Mouse (Mus musculus): ENCODE data around the gene Slc15a1.

Gene Slc15a1

DNA sequence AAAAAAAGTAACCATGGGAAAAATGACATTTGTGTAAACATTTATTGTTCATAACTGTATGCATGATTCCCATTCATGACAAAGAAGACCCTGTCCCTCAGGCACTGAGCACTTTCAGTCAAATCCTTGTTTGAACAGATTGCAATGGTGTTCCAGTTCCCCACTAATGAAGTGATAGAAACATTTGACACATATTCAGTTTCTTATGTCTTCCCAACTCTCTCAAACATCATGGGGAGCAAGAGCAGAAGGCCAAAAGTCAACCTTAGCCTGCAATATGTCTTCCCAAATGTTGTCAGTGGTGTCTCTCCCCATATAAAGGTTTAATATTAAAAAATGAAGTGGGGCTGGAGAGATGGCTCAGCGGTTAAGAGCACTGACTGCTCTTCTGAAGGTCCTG is 19.3 kb downstream of the Slc15a1 start:
- DNase-seq, result no peak

DNA sequence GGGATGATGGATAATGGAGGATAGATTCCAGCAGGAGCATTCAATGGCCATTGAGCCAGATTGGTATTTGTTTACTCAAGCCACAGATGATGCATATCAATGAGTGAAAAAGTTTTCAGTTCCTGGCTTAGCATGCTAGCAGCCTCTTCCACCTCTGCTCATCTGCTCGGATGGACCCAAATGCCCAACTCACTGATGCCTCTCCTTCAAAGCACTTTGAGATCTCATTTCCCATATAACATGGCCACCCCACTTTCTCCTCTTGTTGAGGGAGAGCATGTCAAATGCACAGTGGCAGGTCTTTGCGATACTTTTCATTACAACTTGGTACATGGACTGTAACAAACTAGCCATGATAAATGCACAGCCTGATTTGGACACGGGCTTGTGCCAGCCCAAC is 20.6 kb downstream of the Slc15a1 start:
- DNase-seq, result no peak

- DNase-seq, result no peak
Observed at GRCm38 (mm10) chr14:121482181-121482580, 22.9 kb downstream of the Slc15a1 start.

GRCm38 (mm10) chr14:121481591-121481990 is 23.5 kb downstream of the Slc15a1 start:
- DNase-seq, result no peak

DNA sequence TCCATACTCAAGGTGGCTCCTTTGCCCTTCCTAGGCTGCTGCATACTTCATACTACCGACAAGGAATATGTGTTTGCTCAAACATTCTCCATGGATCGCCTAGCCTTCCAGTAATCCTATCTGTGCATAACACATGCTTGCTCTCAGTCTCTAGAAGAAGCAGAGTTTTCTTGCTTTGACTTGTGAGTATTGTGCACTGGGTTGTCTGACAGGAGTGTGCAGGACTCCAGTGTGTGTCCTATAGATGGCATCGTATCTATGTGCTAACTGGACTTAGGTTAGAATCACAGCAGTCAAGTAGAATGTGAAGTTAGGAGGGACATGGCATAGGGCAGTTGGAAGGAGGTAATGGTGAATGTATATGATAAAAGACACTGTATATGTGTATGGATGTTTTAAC is 26.0 kb downstream of the Slc15a1 start:
- DNase-seq, result no peak

DNA sequence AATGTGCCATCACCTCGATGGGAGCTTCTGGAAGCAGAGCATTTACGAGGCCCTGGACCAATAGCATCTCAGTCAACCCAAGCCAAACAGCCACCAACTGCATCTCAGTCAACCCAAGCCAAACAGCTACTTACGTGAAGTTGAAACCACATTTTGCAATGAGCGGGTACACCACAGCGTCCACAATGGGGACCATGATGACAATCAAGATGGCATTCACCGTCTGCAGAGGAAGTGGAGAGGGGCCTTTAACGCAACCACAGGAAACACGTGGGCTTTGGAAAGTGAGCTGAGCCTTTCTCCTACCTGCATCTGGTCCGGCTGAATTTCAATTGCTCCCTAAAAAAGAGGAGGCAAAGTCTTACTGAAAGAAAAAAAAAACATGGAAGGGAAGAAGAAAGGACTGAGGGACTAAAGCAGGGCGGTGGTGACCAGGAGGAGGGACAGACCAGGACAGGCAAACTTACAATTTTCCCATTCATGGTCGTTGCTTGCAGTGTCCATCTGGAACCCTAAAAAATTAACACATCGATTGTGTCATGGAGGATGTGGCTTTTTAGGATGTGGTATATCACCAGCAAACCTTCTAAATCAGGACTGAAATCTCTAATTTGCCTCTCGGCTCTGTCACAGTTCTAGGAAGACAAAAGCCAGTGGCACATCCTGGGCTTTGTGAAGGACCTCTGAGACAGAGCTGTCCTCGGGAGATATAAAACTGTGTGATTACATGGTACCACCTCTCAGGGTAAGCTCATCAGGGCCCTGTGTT is 26.9 kb downstream of the Slc15a1 start:
- no peak for DNase-seq

GRCm38 (mm10) chr14:121473869-121474268 is 31.2 kb downstream of the Slc15a1 start:
- no peak for DNase-seq

GRCm38 (mm10) chr14:121471545-121472121 is 33.4 kb downstream of the Slc15a1 start:
- no peak for DNase-seq

DNA sequence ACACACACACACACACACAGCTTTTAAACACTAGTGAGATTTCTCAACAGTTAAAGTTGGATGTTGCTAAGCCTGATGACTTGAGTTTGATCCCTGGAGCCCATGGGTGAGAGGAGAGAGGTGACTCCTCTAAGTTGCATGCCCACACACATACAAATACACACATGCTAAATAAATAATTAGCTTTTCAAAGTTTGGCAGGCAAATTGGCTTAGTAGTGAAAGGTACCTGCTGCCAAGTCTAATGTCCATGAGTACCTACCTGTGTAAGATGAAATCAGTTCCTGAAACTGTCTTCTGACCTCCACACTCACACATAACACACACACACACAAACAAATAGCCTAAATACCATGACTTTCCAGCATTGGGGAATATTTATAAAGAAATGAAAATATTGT is 35.5 kb downstream of the Slc15a1 start:
- no peak for DNase-seq

DNA sequence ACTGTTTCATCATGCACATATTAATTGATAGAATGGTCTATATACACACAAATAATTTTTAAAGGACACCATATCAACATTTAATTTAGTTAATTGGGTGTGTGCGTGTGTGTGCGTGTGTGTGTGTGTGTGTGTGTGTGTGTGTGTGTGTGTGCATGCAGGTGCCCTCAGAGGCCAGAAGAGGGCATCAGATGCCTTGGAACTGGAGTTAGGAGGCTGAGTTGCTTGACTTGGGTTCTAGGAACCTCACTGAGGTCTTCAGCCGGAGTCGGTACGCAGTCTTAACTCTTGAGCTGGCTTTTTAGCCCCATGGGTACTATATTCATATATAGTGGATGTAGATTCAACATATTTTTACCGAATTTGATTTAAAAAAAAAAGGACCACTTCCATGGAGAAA is 37.4 kb downstream of the Slc15a1 start:
- no peak for DNase-seq

- DNase-seq, result no peak
Observed at GRCm38 (mm10) chr14:121466501-121466900, 38.6 kb downstream of the Slc15a1 start.

DNA sequence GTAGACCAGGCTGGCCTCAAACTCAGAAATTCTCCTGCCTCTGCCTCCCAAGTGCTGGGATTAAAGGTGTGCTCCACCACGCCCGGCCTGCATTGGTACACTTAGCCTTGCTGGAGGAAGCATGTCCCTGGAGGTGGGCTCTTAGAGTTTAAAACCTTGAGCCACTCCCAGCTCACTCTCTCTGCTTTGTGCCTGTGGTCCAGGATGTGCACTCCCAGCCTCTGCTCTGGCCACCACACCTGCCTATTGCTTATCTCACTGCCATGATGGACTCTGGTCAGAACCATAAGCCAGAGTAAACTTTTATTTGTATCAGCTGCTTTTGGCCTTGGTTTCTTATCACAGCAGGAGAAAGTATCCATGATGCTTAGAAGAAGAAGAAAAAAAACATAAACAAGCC is 40.7 kb downstream of the Slc15a1 start:
- no peak for DNase-seq

GRCm38 (mm10) chr14:121462756-121463155 is 42.3 kb downstream of the Slc15a1 start:
- no peak for DNase-seq

DNA sequence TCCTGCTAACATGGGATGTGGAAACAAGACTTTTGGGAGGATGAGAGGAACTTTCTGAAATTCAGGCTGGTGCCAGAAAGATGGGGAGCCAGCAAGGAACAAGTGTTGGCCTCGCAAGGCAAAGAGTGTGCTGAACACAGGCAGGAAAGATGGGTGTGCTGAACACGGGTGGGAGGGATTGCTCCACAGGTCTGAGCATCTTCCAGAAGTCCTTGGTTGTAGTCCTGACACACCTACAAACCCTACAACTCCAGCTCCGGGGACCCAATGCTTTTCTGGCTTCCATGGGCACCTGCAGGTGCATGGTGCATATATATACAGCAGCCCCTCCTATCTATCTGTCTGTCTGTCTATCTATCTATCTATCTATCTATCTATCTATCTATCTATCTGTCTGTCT is 44.1 kb downstream of the Slc15a1 start:
- DNase-seq, result no peak

- DNase-seq, result no peak
Observed at GRCm38 (mm10) chr14:121458521-121458920, 46.5 kb downstream of the Slc15a1 start.

DNA sequence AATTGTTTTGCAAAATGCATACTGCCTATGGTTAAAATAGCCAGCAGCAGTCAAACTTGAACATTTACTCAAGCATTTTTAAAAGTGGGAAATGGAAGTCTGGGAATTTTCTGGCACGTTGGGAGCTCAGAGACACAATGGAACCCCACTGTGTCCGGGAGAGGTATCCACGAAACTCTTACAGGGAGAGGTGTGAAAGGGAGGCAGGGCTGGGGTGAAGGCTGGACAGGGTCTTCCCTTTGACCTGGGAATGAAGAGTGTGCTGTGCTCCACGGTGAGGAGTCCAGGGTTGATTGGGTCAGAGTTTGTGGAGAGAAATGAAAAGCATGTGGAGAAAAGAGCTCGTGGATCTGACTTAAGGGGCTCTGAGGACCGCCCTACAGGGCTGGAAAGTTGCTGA is 47.5 kb downstream of the Slc15a1 start:
- no peak for DNase-seq

- DNase-seq, result no peak
Observed at GRCm38 (mm10) chr14:121456416-121457285, 48.4 kb downstream of the Slc15a1 start.

DNA sequence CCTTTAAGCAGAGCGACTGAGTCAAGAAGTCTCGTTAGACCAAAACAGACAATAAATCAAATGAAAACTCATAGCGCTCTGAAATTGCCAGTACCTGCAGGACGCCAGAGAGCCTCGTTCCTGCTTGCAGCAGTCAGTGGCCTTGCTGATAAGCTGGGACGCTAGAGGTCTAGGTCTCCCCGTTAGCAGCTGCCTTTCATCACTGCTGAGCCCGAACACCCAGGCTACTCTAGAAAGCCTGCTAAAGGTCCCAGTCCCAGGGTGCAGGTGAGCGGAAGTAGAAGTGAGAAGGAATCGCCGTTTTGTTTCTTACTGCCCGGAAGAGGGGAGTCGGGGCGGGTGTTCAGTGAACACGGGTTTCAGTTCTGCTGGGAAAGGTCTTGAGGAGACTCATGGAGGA is 49.1 kb downstream of the Slc15a1 start:
- no peak for DNase-seq

DNA sequence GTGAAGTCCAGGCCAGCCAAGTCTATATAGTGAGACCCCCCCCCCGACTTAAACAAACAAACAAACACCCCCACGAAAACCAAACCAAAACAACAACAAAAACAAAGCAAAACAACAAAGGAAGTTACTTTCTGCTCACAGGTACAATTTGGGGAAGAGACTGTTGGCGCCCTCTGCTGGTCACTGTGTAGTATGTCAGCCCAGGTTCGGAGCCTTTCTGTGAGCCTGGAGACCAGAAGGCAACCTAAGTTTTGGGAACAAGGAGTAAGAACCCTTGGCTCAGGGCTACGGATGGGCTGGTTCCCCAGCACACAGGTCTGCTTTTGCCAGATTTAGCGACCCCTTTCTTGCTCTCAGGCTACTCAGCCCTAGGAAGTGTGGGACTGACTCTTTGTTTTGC is 49.5 kb downstream of the Slc15a1 start:
- peak; percentile 78 for DNase-seq

DNA sequence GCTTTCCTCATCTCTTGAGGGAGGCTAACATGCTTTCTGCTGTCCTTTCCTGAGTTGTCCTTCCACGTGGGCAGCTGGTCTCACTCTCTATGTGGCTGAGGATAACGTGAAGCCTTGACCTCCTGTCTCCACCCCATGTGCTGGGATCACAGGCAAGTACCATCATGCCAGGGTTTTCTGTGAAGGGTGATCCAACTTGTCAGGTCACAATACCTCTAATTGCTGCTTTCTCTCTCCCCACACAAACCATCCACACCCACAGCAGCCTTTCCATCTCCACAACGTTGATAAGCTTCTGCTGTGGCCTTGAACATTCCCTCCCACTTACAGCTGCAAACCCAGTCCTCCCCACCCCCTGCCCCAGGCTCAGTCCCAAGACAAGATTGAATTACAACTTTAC is 51.9 kb downstream of the Slc15a1 start:
- DNase-seq, result no peak

DNA sequence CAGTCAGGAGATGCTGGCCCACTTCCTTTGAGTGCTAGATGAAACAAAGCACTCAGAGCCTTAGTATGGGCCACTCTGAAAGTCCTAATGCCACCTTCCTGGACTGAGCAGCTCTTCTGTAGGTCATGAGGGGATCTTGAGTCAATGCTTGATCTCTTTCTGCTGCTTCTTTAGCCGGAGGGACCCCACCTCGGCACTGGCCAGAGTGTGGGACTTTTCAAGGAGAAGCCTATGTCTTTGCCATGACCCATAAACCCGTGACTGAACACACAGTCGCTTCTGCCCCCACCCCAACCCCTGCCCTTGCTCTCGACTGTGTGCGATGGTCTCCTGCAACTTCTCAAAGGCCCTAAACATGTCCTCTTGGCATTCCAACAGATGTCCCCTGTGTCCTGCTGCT is 52.8 kb downstream of the Slc15a1 start:
- no peak for DNase-seq

- DNase-seq, result no peak
Observed at GRCm38 (mm10) chr14:121451424-121452029, 53.5 kb downstream of the Slc15a1 start.

Measured in lung, postnatal 36 days (tissue).